Mouse (Mus musculus) liver, adult 2 months (tissue): ENCODE measurements around the gene Txnrd2.

Source experiments
- CTCF ChIP-seq: fragments of 200-500 bp; IDR thresholded peaks from 2 replicates; pipeline ENCODE4 v1.5.1; 2011; ENCODE audit warnings: low read depth, low read length, control low read depth
- POLR2A ChIP-seq: fragments of 200-500 bp; IDR thresholded peaks from 2 replicates; pipeline ENCODE4 v1.6.1; 2011; ENCODE audit warnings: low read length, control low read depth; ENCODE audit not compliant: insufficient read depth; ENCODE audit errors: extremely low read depth

GRCm38 (mm10) chr16:18471976-18472375 lies 45.8 kb downstream of the Txnrd2 start:
- TF ChIP-seq POLR2A, result no peak
- no peak for TF ChIP-seq CTCF
